Mouse (Mus musculus) kidney, postnatal 0 days (tissue): ENCODE measurements around the gene Icam2. TPM values are rescaled to one million over a fixed set of nuclear protein-coding genes. Genes with fewer than 3 reads are reported as not detected.
A peak's percentile ranks its signal among the peaks of the same experiment; 100 is the strongest.

Source experiments
- ATAC-seq: fragments of 200-750 bp; cut with Nextera tagmentation; replicated peaks from 2 replicates; pipeline ENCODE4 v1.8.0; 2017; ENCODE audit warnings: low read depth, moderate number of reproducible peaks, moderate TSS enrichment, moderate library complexity; ENCODE audit not compliant: low FRiP score
- DNase-seq: peaks from one replicate; pipeline ENCODE4 v3.0.0-alpha.2; 2016; ENCODE audit warnings: low spot score
- H3K27ac ChIP-seq: fragments of 300-500 bp; sonication (generic); 2 replicates; pipeline ENCODE4 v1.5.1; 2014; ENCODE audit warnings: mild to moderate bottlenecking
- H3K27me3 ChIP-seq: fragments of 300-500 bp; sonication (generic); 2 replicates; pipeline ENCODE4 v1.6.1; 2014; ENCODE audit warnings: low read length, mixed read lengths; ENCODE audit not compliant: insufficient read depth
- H3K36me3 ChIP-seq: fragments of 300-500 bp; sonication (generic); 2 replicates; pipeline ENCODE4 v1.6.1; 2014; ENCODE audit warnings: low read length, mixed read lengths; ENCODE audit not compliant: insufficient read depth
- H3K4me1 ChIP-seq: fragments of 300-500 bp; sonication (generic); replicated peaks from 2 replicates; pipeline ENCODE4 v1.6.1; 2014; ENCODE audit warnings: antibody characterized with exemption, low read length, mixed read lengths; ENCODE audit not compliant: insufficient read depth
- H3K4me2 ChIP-seq: fragments of 300-500 bp; sonication (generic); 2 replicates; pipeline ENCODE4 v1.6.1; 2014; ENCODE audit warnings: mild to moderate bottlenecking, low read length, moderate library complexity, mixed read lengths
- H3K4me3 ChIP-seq: fragments of 300-500 bp; sonication (generic); replicated peaks from 2 replicates; pipeline ENCODE4 v1.5.1; 2014; ENCODE audit warnings: low read depth, low read length
- H3K9ac ChIP-seq: fragments of 300-500 bp; sonication (generic); 2 replicates; pipeline ENCODE4 v1.6.1; 2014; ENCODE audit warnings: low read depth, low read length
- H3K9me3 ChIP-seq: fragments of 300-500 bp; sonication (generic); replicated peaks from 2 replicates; pipeline ENCODE4 v1.6.1; 2016; ENCODE audit warnings: low read length, inconsistent platforms, mixed read lengths
- CTCF ChIP-seq: IDR thresholded peaks from 2 replicates; pipeline ENCODE4 v1.5.1; 2016; ENCODE audit warnings: antibody characterized with exemption, low read depth, mild to moderate bottlenecking, moderate library complexity
- WGBS: fragments of 180-500 bp; shearing (Covaris S2); extraction: QIAGEN DNeasy Blood & Tissue Kit; methylation state at CpG from one replicate; pipeline ENCODE4 v1.1.7; 2014; 5-methylcytosine and 5-hydroxymethylcytosine counted together
- polyA plus RNA-seq: library from polyadenylated mRNA; unstranded; fragments of >200 nt; fragmentation: Nextera tagmentation; extraction: Ambion mirVana; gene quantifications from 2 replicates; pipeline ENCODE4 v1.2.1, GENCODE M21; 2015

The Icam2 gene
- polyA plus RNA-seq, 1 experiment from 2014 or later, result 62.5 TPM

DNA sequence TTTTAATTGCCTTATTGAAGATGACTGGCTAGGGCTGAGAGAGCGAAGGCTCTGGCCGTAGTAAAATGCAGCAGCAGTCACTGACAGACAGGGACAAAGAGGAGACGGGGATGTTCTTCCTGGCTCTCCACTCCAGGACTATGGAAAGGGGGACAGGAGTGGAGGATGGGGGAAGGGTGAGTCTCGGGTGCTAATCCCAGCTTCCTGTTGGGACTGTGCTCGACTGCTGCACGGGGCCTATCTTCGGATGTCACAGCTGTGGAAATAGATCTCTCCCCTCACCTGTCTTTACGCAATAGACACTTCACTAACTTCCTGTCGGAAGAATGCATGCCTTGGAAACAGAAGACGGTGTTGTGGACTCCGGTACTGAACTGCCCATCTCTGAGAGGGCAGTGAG, 13.9 kb downstream of the Icam2 start:
- no peak overlapping the region for H3K4me3 ChIP-seq
- WGBS, result 36% methylated on average over 11 of the region's 11 CpGs
- no peak overlapping the region for H3K9ac ChIP-seq
- DNase-seq (no peak), ATAC-seq (0 out of 2 replicates have a peak, but pooled peaks have one; percentile 13)
- H3K4me1 ChIP-seq, result no peaks in the 10 kb centered on the region
- H3K36me3 ChIP-seq, result no peaks in the 10 kb centered on the region
- no peaks in the 10 kb centered on the region for H3K9me3 ChIP-seq
- H3K27me3 ChIP-seq, result no peaks in the 10 kb centered on the region
- H3K27ac ChIP-seq, result 0 out of 2 replicates have a peak overlapping the region, but pooled peaks have one; percentile 4
- H3K4me2 ChIP-seq, result no peak overlapping the region
- TF ChIP-seq CTCF, result no peak

GRCm38 (mm10) chr11:106366316-106366715, 21.6 kb downstream of the Icam2 start:
- Histone ChIP-seq H3K4me1 (peaks cover 13% of the 10 kb centered on the region; the same call in 1 of the 2 replicates), H3K27ac (no peak overlapping the region), H3K4me2 (no peak overlapping the region), H3K36me3 (no peaks in the 10 kb centered on the region), H3K4me3 (no peak overlapping the region), H3K27me3 (no peaks in the 10 kb centered on the region), H3K9me3 (no peaks in the 10 kb centered on the region), H3K9ac (no peak overlapping the region)
- DNase-seq, result peak; percentile 88
- WGBS, result 7% methylated on average over 3 of the region's 3 CpGs
- ATAC-seq, result no peak
- peak; percentile 95 for TF ChIP-seq CTCF

DNA sequence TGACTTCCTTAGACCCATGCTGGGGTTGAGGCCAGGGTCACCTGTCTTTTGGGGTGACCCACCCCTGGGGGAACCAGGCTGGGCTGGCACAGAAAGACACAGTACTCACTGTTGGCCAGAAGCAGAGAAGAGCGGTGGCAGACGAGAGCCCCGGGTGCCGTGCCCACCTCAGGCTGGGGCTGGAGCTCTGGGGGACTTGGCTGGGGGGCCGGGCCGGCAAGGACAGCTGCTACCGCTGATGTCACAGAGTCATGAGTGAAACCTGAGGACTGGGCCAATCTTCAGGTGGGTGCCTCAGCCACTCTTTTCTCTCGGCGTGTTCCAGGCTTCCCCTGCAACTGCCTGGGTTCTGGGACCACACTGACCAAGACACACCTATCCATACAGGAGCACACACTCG, 22.5 kb downstream of the Icam2 start, which contains the start of gene Prr29:
Gene Prr29, plus strand, starts transcription at position 107 of the 400 bp plus-strand sequence.
- no peak for DNase-seq
- ATAC-seq, result 0 out of 2 replicates have a peak, but pooled peaks have one; percentile 26
- no peaks in the 10 kb centered on the region for H3K27me3 ChIP-seq
- peaks cover 13% of the 10 kb centered on the region; the same call in 1 of the 2 replicates for H3K4me1 ChIP-seq
- no peak within 1 kb of the TSS for H3K4me3 ChIP-seq
- peak within 1 kb of the TSS; percentile 54 for H3K27ac ChIP-seq
- H3K9me3 ChIP-seq, result no peaks in the 10 kb centered on the region
- no peak within 1 kb of the TSS for H3K9ac ChIP-seq
- WGBS, result 40% methylated on average over 10 of the region's 10 CpGs
- H3K4me2 ChIP-seq, result peak within 1 kb of the TSS; percentile 18; the same call in 1 of the 2 replicates
- TF ChIP-seq CTCF, result no peak
- H3K36me3 ChIP-seq, result no peaks in the 10 kb centered on the region

DNA sequence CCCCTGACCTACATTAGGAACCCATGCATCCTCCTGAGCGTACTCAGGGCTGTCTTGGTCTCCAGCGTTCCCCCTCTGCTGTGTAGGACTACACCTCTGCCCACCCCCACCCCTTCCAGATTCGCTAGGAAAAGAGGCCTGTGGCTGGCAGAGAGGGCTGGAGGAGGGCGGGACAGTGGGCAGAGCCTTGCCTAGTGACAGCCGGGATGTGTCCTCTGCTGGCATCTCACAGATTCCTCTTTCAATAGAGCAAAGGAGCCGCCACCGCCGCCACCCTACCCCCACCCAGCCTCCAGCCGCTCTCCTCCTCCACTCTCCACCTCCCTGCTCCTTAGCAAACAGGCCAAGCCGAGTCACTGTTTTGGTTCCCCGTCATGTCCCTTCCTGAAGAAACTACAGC, 23.2 kb downstream of the Icam2 start:
- WGBS, result 16% methylated on average over 11 of the region's 11 CpGs
- H3K4me2 ChIP-seq, result peak overlapping the region; percentile 18; the same call in 1 of the 2 replicates

GRCm38 (mm10) chr11:106359350-106359749, 28.5 kb downstream of the Icam2 start:
- Histone ChIP-seq H3K9me3 (no peaks in the 10 kb centered on the region), H3K4me2 (no peak overlapping the region), H3K9ac (no peak overlapping the region), H3K4me3 (no peak overlapping the region), H3K27me3 (no peaks in the 10 kb centered on the region), H3K36me3 (no peaks in the 10 kb centered on the region), H3K4me1 (0 out of 2 replicates have a peak, but pooled peaks cover 3% of the 10 kb centered on the region), H3K27ac (no peak overlapping the region)
- DNase-seq (no peak), ATAC-seq (no peak)
- peak; percentile 59 for TF ChIP-seq CTCF
- WGBS, result 29% methylated on average over 5 of the region's 5 CpGs

More for the DNA sequence above, 23.2 kb downstream of the Icam2 start:
- Histone ChIP-seq H3K27ac (peak overlapping the region; percentile 54), H3K27me3 (no peaks in the 10 kb centered on the region), H3K9me3 (no peaks in the 10 kb centered on the region), H3K9ac (no peak overlapping the region), H3K4me1 (peaks cover 13% of the 10 kb centered on the region; the same call in 1 of the 2 replicates), H3K4me3 (no peak overlapping the region), H3K36me3 (no peaks in the 10 kb centered on the region)
- no peak for TF ChIP-seq CTCF
- ATAC-seq, result peak; percentile 75; the same call in 1 of the 2 replicates
- peak; percentile 79 for DNase-seq

DNA sequence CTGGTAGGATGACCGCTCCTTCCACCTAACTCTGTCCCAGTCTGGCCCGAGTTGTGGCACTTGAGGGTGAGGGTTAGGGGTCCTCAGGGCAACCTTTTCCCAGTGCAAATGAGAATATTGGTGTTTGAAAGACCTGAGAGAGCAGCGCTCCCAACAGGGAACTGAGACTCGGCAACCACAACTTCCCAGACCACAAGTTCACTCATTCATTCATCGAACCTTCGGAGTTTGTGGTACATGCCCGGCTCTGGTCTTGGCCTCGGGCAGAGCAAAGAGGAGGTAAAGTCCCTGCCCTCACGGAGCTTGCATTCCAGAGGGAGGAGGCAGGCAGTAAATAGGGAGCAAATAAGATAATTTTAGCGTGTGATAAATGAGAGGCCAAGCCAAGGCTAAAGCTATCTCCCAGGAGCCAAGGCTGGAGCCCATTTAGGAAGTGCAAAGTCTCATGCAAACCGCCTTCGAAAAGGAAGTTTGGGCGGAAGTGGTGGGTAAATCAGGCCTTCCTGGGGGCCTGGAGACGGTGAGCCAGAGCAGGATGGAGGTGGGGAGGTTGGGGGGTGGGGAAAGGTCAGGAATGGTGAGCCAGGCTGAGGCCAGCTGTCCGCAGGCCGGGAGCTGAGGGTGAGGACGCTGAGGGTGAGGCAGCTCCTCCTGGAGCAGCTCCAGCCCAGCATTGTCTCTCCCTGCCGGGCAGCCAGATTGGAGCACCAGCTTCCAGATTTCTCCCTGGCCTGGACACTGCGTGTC, 32.3 kb downstream of the Icam2 start:
- H3K36me3 ChIP-seq, result no peaks in the 10 kb centered on the region
- no peak for ATAC-seq
- H3K9ac ChIP-seq, result no peak overlapping the region
- no peak for DNase-seq
- TF ChIP-seq CTCF, result no peak
- no peaks in the 10 kb centered on the region for H3K27me3 ChIP-seq
- H3K27ac ChIP-seq, result no peak overlapping the region
- no peak overlapping the region for H3K4me2 ChIP-seq
- 0 out of 2 replicates have a peak, but pooled peaks cover 3% of the 10 kb centered on the region for H3K4me1 ChIP-seq
- 56% methylated on average over 19 of the region's 19 CpGs for WGBS
- no peaks in the 10 kb centered on the region for H3K9me3 ChIP-seq
- H3K4me3 ChIP-seq, result no peak overlapping the region
